Mouse (Mus musculus) liver, adult 2 months (tissue): ENCODE data around the gene Mpeg1.

ENCODE experiments used
- CTCF ChIP-seq: fragments of 200-500 bp; IDR thresholded peaks from 2 replicates; pipeline ENCODE4 v1.5.1; 2011; ENCODE audit warnings: low read depth, low read length, control low read depth
- POLR2A ChIP-seq: fragments of 200-500 bp; IDR thresholded peaks from 2 replicates; pipeline ENCODE4 v1.6.1; 2011; ENCODE audit warnings: low read length, control low read depth; ENCODE audit not compliant: insufficient read depth; ENCODE audit errors: extremely low read depth

DNA sequence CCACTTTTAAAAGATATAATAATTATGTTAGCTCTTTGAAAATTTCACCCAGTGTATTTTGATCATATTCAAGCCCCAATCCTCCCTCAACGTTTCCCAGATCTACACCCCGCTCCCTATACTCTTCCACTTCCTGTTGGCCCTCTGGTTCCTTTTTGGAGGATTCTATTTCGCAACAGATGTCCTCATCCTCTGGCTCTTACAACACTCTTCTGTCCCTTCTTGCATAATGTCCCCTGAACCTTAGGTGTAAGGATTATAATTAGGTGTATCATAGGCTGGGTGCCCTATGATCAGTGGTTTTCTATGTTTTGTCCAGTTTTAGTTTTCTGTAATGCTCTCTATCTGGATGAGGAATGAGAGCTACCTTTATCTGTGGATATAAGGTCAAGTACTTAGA is 15.6 kb upstream of the Mpeg1 start:
- TF ChIP-seq CTCF (no peak), POLR2A (no peak)
